Mouse (Mus musculus) CH12.LX (cell line): ENCODE measurements at regions not wholly inside any gene's neighbourhood (a gene's known extent, or its start where the extent isn't known, plus 50 kb on each side); places are given as distances from the start of the nearest gene placed in this dataset.

Experiments
- DNase-seq: peaks from one replicate; pipeline ENCODE4 v3.0.0-alpha.2; 2013; ENCODE audit errors: extremely low read depth
- H3K27ac ChIP-seq: 2 replicates; pipeline ENCODE4 v1.5.1; 2012; ENCODE audit warnings: low read depth, mild to moderate bottlenecking, control low read depth, moderate library complexity; ENCODE audit not compliant: insufficient read depth
- H3K27me3 ChIP-seq: replicated peaks from 2 replicates; pipeline ENCODE3; 2012; ENCODE audit warnings: inconsistent platforms
- H3K36me3 ChIP-seq, 2 experiments: replicated peaks in 1 of 2; 2 replicates each; pipeline versions ENCODE3 to v1.6.1; 2012; ENCODE audit warnings: inconsistent platforms in 1 of 2, low read length in 1 of 2, mild to moderate bottlenecking in 1 of 2, mixed read lengths in 1 of 2, moderate library complexity in 1 of 2; ENCODE audit not compliant: control insufficient read depth in 1 of 2, insufficient read depth in 1 of 2
- H3K4me1 ChIP-seq, 2 experiments: 2 replicates each; pipeline ENCODE4 v1.6.1; 2012; ENCODE audit warnings: inconsistent platforms in 1 of 2, moderate library complexity in 1 of 2; ENCODE audit not compliant: insufficient read depth in 2 of 2, control insufficient read depth in 1 of 2
- H3K4me2 ChIP-seq: 2 replicates; pipeline ENCODE4 v1.6.1; 2012; ENCODE audit warnings: low read depth, mild to moderate bottlenecking, control low read depth; ENCODE audit not compliant: poor library complexity, insufficient read depth, severe bottlenecking
- H3K4me3 ChIP-seq, 3 experiments: fragments of 150-350 bp in 1 of 3; sonication (generic) in 1 of 3; replicated peaks in 1 of 3; 2 replicates each; pipeline versions ENCODE3 to v1.5.1; 2011 to 2012; ENCODE audit warnings: low read depth in 2 of 3, low read length in 2 of 3, mild to moderate bottlenecking in 2 of 3, moderate library complexity in 2 of 3, control low read depth in 1 of 3, improper control_type of control experiment in 1 of 3, inconsistent platforms in 1 of 3, mixed read lengths in 1 of 3; ENCODE audit not compliant: poor library complexity in 1 of 3
- H3K79me2 ChIP-seq: replicated peaks from 2 replicates; pipeline ENCODE4 v1.6.1; 2012; ENCODE audit warnings: mild to moderate bottlenecking, moderate library complexity; ENCODE audit not compliant: control insufficient read depth, poor library complexity, insufficient read depth, severe bottlenecking; ENCODE audit errors: extremely low read depth
- H3K9ac ChIP-seq: 2 replicates; pipeline ENCODE4 v1.6.1; 2012; ENCODE audit warnings: low read depth, mild to moderate bottlenecking, control low read depth, moderate library complexity; ENCODE audit not compliant: insufficient read depth
- H3K9me3 ChIP-seq: replicated peaks from 2 replicates; pipeline ENCODE3; 2012; ENCODE audit warnings: low read length, inconsistent platforms, mixed read lengths
- BHLHE40 ChIP-seq: IDR thresholded peaks from 2 replicates; pipeline ENCODE4 v1.6.1; 2011; ENCODE audit warnings: mild to moderate bottlenecking, low read depth, low read length, improper control_type of control experiment
- CHD2 ChIP-seq: IDR thresholded peaks from 2 replicates; pipeline ENCODE4 v1.6.1; 2011; ENCODE audit warnings: low read length, improper control_type of control experiment
- CTCF ChIP-seq, 2 experiments: IDR thresholded peaks in 1 of 2; conservative IDR thresholded peaks in 1 of 2; 2 replicates each; pipeline ENCODE4 v1.5.1; 2011 to 2012; ENCODE audit warnings: low read depth in 2 of 2, low read length in 2 of 2, improper control_type of control experiment in 1 of 2, inconsistent platforms in 1 of 2, mild to moderate bottlenecking in 1 of 2, moderate library complexity in 1 of 2
- ELF1 ChIP-seq: IDR thresholded peaks from 2 replicates; pipeline ENCODE4 v1.6.1; 2014; ENCODE audit warnings: low read depth, mild to moderate bottlenecking, inconsistent platforms, low read length, improper control_type of control experiment
- EP300 ChIP-seq: IDR thresholded peaks from 2 replicates; pipeline ENCODE4 v1.6.1; 2011; ENCODE audit warnings: low read length, improper control_type of control experiment
- ETS1 ChIP-seq: conservative IDR thresholded peaks from 2 replicates; pipeline ENCODE4 v1.6.1; 2012; ENCODE audit warnings: low read depth, mild to moderate bottlenecking, inconsistent platforms, low read length, improper control_type of control experiment, moderate library complexity
- HCFC1 ChIP-seq: IDR thresholded peaks from 2 replicates; pipeline ENCODE4 v1.6.1; 2012; ENCODE audit warnings: low read depth, mild to moderate bottlenecking, inconsistent platforms, low read length, improper control_type of control experiment
- JUND ChIP-seq: conservative IDR thresholded peaks from 2 replicates; pipeline ENCODE4 v1.6.1; 2011; ENCODE audit warnings: low read depth, low read length, improper control_type of control experiment
- KAT2A ChIP-seq: IDR thresholded peaks from 2 replicates; pipeline ENCODE4 v1.6.1; 2012; ENCODE audit warnings: low read length, improper control_type of control experiment, inconsistent platforms; ENCODE audit not compliant: insufficient replicate concordance
- MAZ ChIP-seq: IDR thresholded peaks from 2 replicates; pipeline ENCODE4 v1.6.1; 2012; ENCODE audit warnings: low read depth, mild to moderate bottlenecking, inconsistent platforms, low read length, improper control_type of control experiment, moderate library complexity
- MXI1 ChIP-seq: IDR thresholded peaks from 2 replicates; pipeline ENCODE4 v1.6.1; 2011; ENCODE audit warnings: mild to moderate bottlenecking, low read depth, low read length, improper control_type of control experiment
- NELFE ChIP-seq: IDR thresholded peaks from 2 replicates; pipeline ENCODE4 v1.6.1; 2011; ENCODE audit warnings: low read depth, low read length, improper control_type of control experiment
- NRF1 ChIP-seq: IDR thresholded peaks from 2 replicates; pipeline ENCODE4 v1.6.1; 2014; ENCODE audit warnings: low read depth, mild to moderate bottlenecking, inconsistent platforms, low read length, improper control_type of control experiment, moderate library complexity
- POLR2AphosphoS2 ChIP-seq: IDR thresholded peaks from 2 replicates; pipeline ENCODE4 v1.6.1; 2011; ENCODE audit warnings: low read depth, low read length, improper control_type of control experiment
- RAD21 ChIP-seq: IDR thresholded peaks from 2 replicates; pipeline ENCODE4 v1.6.1; 2011; ENCODE audit warnings: low read depth, mild to moderate bottlenecking, low read length, improper control_type of control experiment, moderate library complexity
- RCOR1 ChIP-seq: conservative IDR thresholded peaks from 2 replicates; pipeline ENCODE4 v1.6.1; 2012; ENCODE audit warnings: low read depth, mild to moderate bottlenecking, inconsistent platforms, low read length, improper control_type of control experiment
- SMC3 ChIP-seq: IDR thresholded peaks from 2 replicates; pipeline ENCODE4 v1.6.1; 2011; ENCODE audit warnings: low read depth, low read length, improper control_type of control experiment
- TBP ChIP-seq: conservative IDR thresholded peaks from 2 replicates; pipeline ENCODE4 v1.6.1; 2011; ENCODE audit warnings: low read depth, low read length, improper control_type of control experiment
- TCF12 ChIP-seq: IDR thresholded peaks from 2 replicates; pipeline ENCODE4 v1.6.1; 2014; ENCODE audit warnings: low read depth, mild to moderate bottlenecking, inconsistent platforms, low read length, improper control_type of control experiment
- USF2 ChIP-seq: conservative IDR thresholded peaks from 2 replicates; pipeline ENCODE4 v1.6.1; 2011; ENCODE audit warnings: low read depth, low read length, improper control_type of control experiment
- ZMIZ1 ChIP-seq: IDR thresholded peaks from 2 replicates; pipeline ENCODE4 v1.6.1; 2012; ENCODE audit warnings: low read depth, mild to moderate bottlenecking, inconsistent platforms, low read length, improper control_type of control experiment
- dilution Hi-C: fragments of 300-500 bp; cut with MboI; formaldehyde crosslinking; loops from 2 replicates; pipeline ENCODE4 v1.14.3; 2020; ENCODE audit warnings: low sequenced_read_pairs; ENCODE audit not compliant: extremely low pct_unique_long_range_greater_than_20kb, extremely low pct_ligation_motif_present
- in situ Hi-C: fragments of 300-500 bp; cut with MboI; formaldehyde crosslinking; loops from 3 replicates; pipeline ENCODE4 v1.14.3; 2019; ENCODE audit warnings: low sequenced_read_pairs, low pct_ligation_motif_present, low pct_unique_long_range_greater_than_20kb, mixed read lengths

DNA sequence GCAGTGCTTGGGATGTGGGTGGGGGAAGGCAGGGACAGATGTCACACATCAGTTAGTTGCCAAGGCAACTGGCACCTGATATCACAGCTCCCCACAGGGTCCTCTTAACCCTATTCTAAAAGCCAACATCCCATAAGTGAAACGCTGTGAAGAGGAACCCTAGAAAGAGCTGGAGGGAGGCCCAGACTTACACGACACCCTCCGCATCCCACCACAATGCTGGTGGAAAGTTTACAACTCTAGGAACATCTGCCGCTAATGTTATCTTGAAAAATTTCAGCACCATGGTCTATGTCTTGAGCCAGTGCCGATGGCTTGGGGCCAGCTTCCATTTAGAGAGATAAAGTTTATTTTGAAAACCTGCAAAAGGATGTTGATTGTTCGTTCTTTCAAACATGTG is 133.5 kb downstream of the Adra2a start:
- Histone ChIP-seq H3K27me3 (no peaks in the 10 kb centered on the region), H3K36me3 (no peaks in the 10 kb centered on the region), H3K9me3 (no peaks in the 10 kb centered on the region), H3K4me3 (no peak overlapping the region), H3K79me2 (no peaks in the 10 kb centered on the region), H3K9ac (no peak overlapping the region), H3K4me2 (no peak overlapping the region), H3K27ac (no peak overlapping the region), H3K4me1 (no peaks in the 10 kb centered on the region)
- DNase-seq = no peak
- no peak for TF ChIP-seq CHD2
- no peak for TF ChIP-seq HCFC1
- no peak for TF ChIP-seq USF2
- TF ChIP-seq NELFE = no peak
- in situ Hi-C loops (no loop called here), dilution Hi-C loops (no loop called here)

DNA sequence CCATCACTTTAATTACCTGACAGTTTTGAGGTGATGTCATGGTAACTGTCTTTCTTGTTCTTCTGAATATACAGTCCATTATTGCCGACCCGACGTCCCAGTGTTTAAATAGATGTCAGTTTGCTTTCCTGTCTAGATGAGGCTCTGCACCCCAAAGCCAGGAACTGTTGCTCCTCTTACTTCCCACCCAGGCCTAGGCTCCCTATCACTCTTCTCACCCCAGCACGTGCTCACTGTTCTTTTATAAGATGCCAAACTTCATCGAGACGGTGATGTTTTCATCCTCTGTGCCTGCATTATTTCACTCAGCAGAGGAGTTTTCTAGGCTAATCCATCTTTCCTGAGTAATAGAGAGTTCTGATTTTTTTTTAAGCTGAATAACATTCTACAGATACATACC is 156.5 kb downstream of the Adra2a start:
- in situ Hi-C loops = no loop called here
- H3K79me2 ChIP-seq = no peaks in the 10 kb centered on the region
- TF ChIP-seq NRF1 (no peak), TBP (no peak), EP300 (no peak), POLR2AphosphoS2 (no peak), ZMIZ1 (no peak), MAZ (no peak), KAT2A (no peak), BHLHE40 (no peak), RAD21 (no peak), CTCF (conservative IDR thresholded peaks at IDR 0.05 in 1 of 2, IDR thresholded peaks at IDR 0.05 in 1 of 2; ENCODE audit: low read depth in 2 of 2, low read length in 2 of 2) (no peak), ETS1 (no peak), MXI1 (no peak), JUND (no peak)
- TF ChIP-seq, all 38 proteins: peak for 0
- Histone ChIP-seq H3K4me2 (no peak overlapping the region), H3K27me3 (no peaks in the 10 kb centered on the region), H3K4me3 (no peak overlapping the region), H3K4me1 (no peaks in the 10 kb centered on the region), H3K36me3 (peaks cover 0 to 2% of the 10 kb centered on the region in 2 experiments), H3K9ac (no peak overlapping the region), H3K9me3 (no peaks in the 10 kb centered on the region), H3K27ac (no peak overlapping the region)
- dilution Hi-C loops = no loop called here
- no peak for DNase-seq

DNA sequence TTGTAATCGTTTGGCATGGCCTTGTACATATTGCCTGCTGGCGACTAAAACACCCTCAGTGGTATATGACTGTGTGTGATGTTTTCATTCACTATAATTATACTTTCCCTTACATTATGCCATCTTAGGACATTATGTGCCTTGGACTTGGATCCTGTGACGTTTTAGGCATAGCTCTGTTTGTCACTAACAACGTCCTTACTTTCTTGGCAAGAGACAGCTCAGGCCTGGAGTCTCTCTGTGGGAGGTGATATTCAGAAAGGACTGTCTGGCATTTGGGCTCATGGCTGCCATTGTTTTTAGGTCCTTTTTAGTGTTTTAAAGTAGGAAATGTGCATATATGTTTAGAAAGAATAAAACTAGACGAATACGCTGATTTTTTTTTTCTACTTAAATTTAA is 158.5 kb downstream of the Adra2a start:
- H3K9ac ChIP-seq = no peak overlapping the region
- no peaks in the 10 kb centered on the region for H3K36me3 ChIP-seq
- H3K9me3 ChIP-seq = no peaks in the 10 kb centered on the region
- no peaks in the 10 kb centered on the region for H3K79me2 ChIP-seq
- H3K4me3 ChIP-seq = no peak overlapping the region
- no peaks in the 10 kb centered on the region for H3K27me3 ChIP-seq
- no peak for DNase-seq
- in situ Hi-C loops = no loop called here
- TF ChIP-seq HCFC1 (no peak), MAZ (no peak), ELF1 (no peak), SMC3 (no peak), NRF1 (no peak), RAD21 (no peak), POLR2AphosphoS2 (no peak), ETS1 (no peak), RCOR1 (no peak), TCF12 (no peak)
- dilution Hi-C loops = no loop called here
- H3K4me1 ChIP-seq = peaks cover 0 to 4% of the 10 kb centered on the region in 2 experiments; a peak in 2 of 4 replicates
- H3K4me2 ChIP-seq = no peak overlapping the region
- no peak overlapping the region for H3K27ac ChIP-seq
